Mouse (Mus musculus): Measurements from ENCODE around the gene Yaf2.
"Not testable (repeated sequence)": the region's sequence is repeated elsewhere in the genome, so short reads cannot be mapped to it uniquely, and the experiment has no call there.

The Yaf2 gene

GRCm38 (mm10) chr15:93265231-93265630 lies 71.5 kb downstream of the Yaf2 start:
- in situ Hi-C loops (cut with MboI; ENCODE audit: low pct_unique_long_range_greater_than_20kb in 1 of 2, low sequenced_read_pairs in 2 of 2, unreplicated experiment in 1 of 2), result loop anchor here in 1 of 2 experiments (25.0 kb wide), 1 partner anchor 322 kb away; the partner anchor contains the start of gene Prickle1

- in situ Hi-C loops (cut with MboI; ENCODE audit: low pct_unique_long_range_greater_than_20kb in 1 of 2, low sequenced_read_pairs in 2 of 2, unreplicated experiment in 1 of 2), result loop anchor here in 1 of 2 experiments (25.0 kb wide), 1 partner anchor 323 kb away; the partner anchor contains the start of gene Prickle1
These were observed 72.5 kb downstream of the Yaf2 start for GRCm38 (mm10) chr15:93264221-93264620.

- in situ Hi-C loops (cut with MboI; ENCODE audit: low pct_unique_long_range_greater_than_20kb in 1 of 2, low sequenced_read_pairs in 2 of 2, unreplicated experiment in 1 of 2), result loop anchor here in 1 of 2 experiments (25.0 kb wide), 1 partner anchor 324 kb away; the partner anchor contains the start of gene Prickle1
These were observed 73.2 kb downstream of the Yaf2 start for GRCm38 (mm10) chr15:93263566-93263965.

GRCm38 (mm10) chr15:93262818-93263217 lies 73.9 kb downstream of the Yaf2 start:
- in situ Hi-C loops (cut with MboI; ENCODE audit: low pct_unique_long_range_greater_than_20kb in 1 of 2, low sequenced_read_pairs in 2 of 2, unreplicated experiment in 1 of 2), result loop anchor here in 1 of 2 experiments (25.0 kb wide), 1 partner anchor 324 kb away; the partner anchor contains the start of gene Prickle1

GRCm38 (mm10) chr15:93262274-93262673 lies 74.5 kb downstream of the Yaf2 start:
- in situ Hi-C loops (cut with MboI; ENCODE audit: low pct_unique_long_range_greater_than_20kb in 1 of 2, low sequenced_read_pairs in 2 of 2, unreplicated experiment in 1 of 2), result loop anchor here in 1 of 2 experiments (25.0 kb wide), 1 partner anchor 325 kb away; the partner anchor contains the start of gene Prickle1

- in situ Hi-C loops (cut with MboI; ENCODE audit: low pct_unique_long_range_greater_than_20kb in 1 of 2, low sequenced_read_pairs in 2 of 2, unreplicated experiment in 1 of 2), result loop anchor here in 1 of 2 experiments (25.0 kb wide), 1 partner anchor 327 kb away; the partner anchor contains the start of gene Prickle1
These were observed 76.8 kb downstream of the Yaf2 start for GRCm38 (mm10) chr15:93259933-93260332.

- in situ Hi-C loops (cut with MboI; ENCODE audit: low pct_unique_long_range_greater_than_20kb in 1 of 2, low sequenced_read_pairs in 2 of 2, unreplicated experiment in 1 of 2), result loop anchor here in 1 of 2 experiments (25.0 kb wide), 1 partner anchor 332 kb away; the partner anchor contains the start of gene Prickle1
These were observed 81.4 kb downstream of the Yaf2 start for GRCm38 (mm10) chr15:93255295-93255694.

GRCm38 (mm10) chr15:93253172-93253571 lies 83.6 kb downstream of the Yaf2 start:
- in situ Hi-C loops (cut with MboI; ENCODE audit: low pct_unique_long_range_greater_than_20kb in 1 of 2, low sequenced_read_pairs in 2 of 2, unreplicated experiment in 1 of 2), result loop anchor here in 1 of 2 experiments (25.0 kb wide), 1 partner anchor 334 kb away; the partner anchor contains the start of gene Prickle1

- in situ Hi-C loops (cut with MboI; ENCODE audit: low pct_unique_long_range_greater_than_20kb in 1 of 2, low sequenced_read_pairs in 2 of 2, unreplicated experiment in 1 of 2), result loop anchor here in 1 of 2 experiments (25.0 kb wide), 1 partner anchor 335 kb away; the partner anchor contains the start of gene Prickle1
These were observed 84.3 kb downstream of the Yaf2 start for GRCm38 (mm10) chr15:93252396-93252795.

GRCm38 (mm10) chr15:93251553-93252250 lies 85.0 kb downstream of the Yaf2 start:
- in situ Hi-C loops (cut with MboI; ENCODE audit: low pct_unique_long_range_greater_than_20kb in 1 of 2, low sequenced_read_pairs in 2 of 2, unreplicated experiment in 1 of 2), result loop anchor here in 1 of 2 experiments (25.0 kb wide), 1 partner anchor 336 kb away; the partner anchor contains the start of gene Prickle1

- in situ Hi-C loops (cut with MboI; ENCODE audit: low pct_unique_long_range_greater_than_20kb in 1 of 2, low sequenced_read_pairs in 2 of 2, unreplicated experiment in 1 of 2), result no loop called here
These were observed 93.5 kb downstream of the Yaf2 start for GRCm38 (mm10) chr15:93243202-93243601.

- in situ Hi-C loops (cut with MboI; ENCODE audit: low pct_unique_long_range_greater_than_20kb in 1 of 2, low sequenced_read_pairs in 2 of 2, unreplicated experiment in 1 of 2), result not testable (repeated sequence)
These were observed 100.3 kb downstream of the Yaf2 start for GRCm38 (mm10) chr15:93236456-93236855.
